Mouse (Mus musculus): ENCODE results near the gene Vwa5a.

- TF ChIP-seq CTCF (IDR thresholded peaks at IDR 0.05; ENCODE audit: control insufficient read depth, insufficient read depth, insufficient replicate concordance, low read depth, low read length) (no peak), POLR2A (IDR thresholded peaks at IDR 0.05; ENCODE audit: control insufficient read depth, low read depth, low read length) (no peak)
These were observed 916 bp downstream of the Vwa5a start for GRCm38 (mm10) chr9:38718927-38719441.

Measured in testis, adult 2 months (tissue).